Mouse (Mus musculus) forebrain, embryonic 10.5 days (tissue): Measurements from ENCODE around the gene Rerg. TPM values are rescaled to one million over a fixed set of nuclear protein-coding genes. Genes with fewer than 3 reads are reported as not detected.

Source experiments
- DNase-seq: peaks from one replicate; pipeline ENCODE4 v3.0.0-alpha.2; 2017; ENCODE audit warnings: low spot score; ENCODE audit errors: extremely low spot score
- H3K27ac ChIP-seq: fragments of 300-500 bp; sonication (generic); 2 replicates; pipeline ENCODE4 v1.5.1; 2016; ENCODE audit warnings: mild to moderate bottlenecking
- H3K27me3 ChIP-seq: fragments of 300-500 bp; sonication (generic); 2 replicates; pipeline ENCODE4 v1.6.1; 2016; ENCODE audit warnings: mild to moderate bottlenecking; ENCODE audit not compliant: poor library complexity, severe bottlenecking
- H3K36me3 ChIP-seq: fragments of 300-500 bp; sonication (generic); replicated peaks from 2 replicates; pipeline ENCODE4 v1.6.1; 2016; ENCODE audit warnings: mild to moderate bottlenecking, moderate library complexity
- H3K4me1 ChIP-seq: fragments of 300-500 bp; sonication (generic); 2 replicates; pipeline ENCODE4 v1.6.1; 2016
- H3K4me3 ChIP-seq: fragments of 300-500 bp; sonication (generic); 2 replicates; pipeline ENCODE4 v1.5.1; 2016; ENCODE audit warnings: mild to moderate bottlenecking, moderate library complexity
- H3K9me3 ChIP-seq: fragments of 300-500 bp; sonication (generic); 2 replicates; pipeline ENCODE4 v1.6.1; 2016; ENCODE audit warnings: mild to moderate bottlenecking, moderate library complexity
- WGBS: fragments of 180-500 bp; shearing (Covaris S2); methylation state at CpG from one replicate; pipeline ENCODE4 v1.1.7; 2016; 5-methylcytosine and 5-hydroxymethylcytosine counted together
- polyA plus RNA-seq: library from polyadenylated mRNA; unstranded; fragments of >200 nt; fragmentation: Nextera tagmentation; extraction: Ambion mirVana; gene quantifications from 2 replicates; pipeline ENCODE4 v1.2.1, GENCODE M21; 2016

The Rerg gene
- polyA plus RNA-seq, 1 experiment from 2014 or later: 1.1 TPM

DNA sequence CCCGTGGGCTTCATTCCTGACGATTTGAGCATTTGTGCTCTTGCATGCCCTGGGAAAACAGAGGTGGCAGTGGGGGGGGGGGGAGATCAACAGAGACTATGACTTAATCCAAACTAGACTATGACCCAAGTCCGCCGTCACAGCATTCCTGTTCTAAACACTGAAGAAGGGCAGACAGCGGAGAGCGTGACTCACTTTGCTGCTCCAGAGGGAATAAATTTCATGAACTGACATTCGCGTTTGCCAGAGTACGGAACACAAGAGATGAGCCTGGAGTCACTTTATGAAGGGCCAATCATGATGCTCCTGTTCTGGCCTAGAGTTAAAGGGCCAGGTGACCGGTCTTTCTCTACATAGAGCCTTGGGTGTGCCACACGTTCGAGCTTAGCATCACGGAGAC, 93.6 kb downstream of the Rerg start:
- Histone ChIP-seq H3K27ac (no peak overlapping the region), H3K4me3 (no peak overlapping the region), H3K4me1 (no peaks in the 10 kb centered on the region), H3K9me3 (no peaks in the 10 kb centered on the region), H3K36me3 (no peaks in the 10 kb centered on the region), H3K27me3 (no peaks in the 10 kb centered on the region)
- 93% methylated on average over 13 of the region's 13 CpGs for WGBS
- no peak for DNase-seq

DNA sequence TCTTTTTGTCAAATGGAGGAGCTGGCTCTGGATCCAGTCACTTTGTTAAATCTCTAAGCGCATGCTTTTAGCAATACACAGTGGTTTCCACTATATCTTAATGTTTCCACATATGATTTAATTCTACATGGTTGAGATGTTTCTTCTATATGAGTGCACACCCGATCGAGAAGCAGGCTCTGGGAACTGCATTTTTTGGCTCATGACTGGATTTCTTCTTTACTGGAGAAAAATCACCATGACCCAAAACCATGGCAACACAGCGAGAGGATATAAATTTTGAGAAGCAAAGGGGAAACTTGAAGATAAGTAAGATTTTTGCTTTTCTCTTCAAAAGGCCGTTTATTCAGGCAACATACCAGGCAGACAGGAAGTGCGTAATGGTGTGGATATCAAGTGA, 94.1 kb downstream of the Rerg start:
- no peak for DNase-seq
- Histone ChIP-seq H3K4me1 (no peaks in the 10 kb centered on the region), H3K36me3 (no peaks in the 10 kb centered on the region), H3K27ac (no peak overlapping the region), H3K27me3 (no peaks in the 10 kb centered on the region), H3K4me3 (no peak overlapping the region), H3K9me3 (no peaks in the 10 kb centered on the region)
- 93% methylated on average over 6 of the region's 6 CpGs for WGBS

DNA sequence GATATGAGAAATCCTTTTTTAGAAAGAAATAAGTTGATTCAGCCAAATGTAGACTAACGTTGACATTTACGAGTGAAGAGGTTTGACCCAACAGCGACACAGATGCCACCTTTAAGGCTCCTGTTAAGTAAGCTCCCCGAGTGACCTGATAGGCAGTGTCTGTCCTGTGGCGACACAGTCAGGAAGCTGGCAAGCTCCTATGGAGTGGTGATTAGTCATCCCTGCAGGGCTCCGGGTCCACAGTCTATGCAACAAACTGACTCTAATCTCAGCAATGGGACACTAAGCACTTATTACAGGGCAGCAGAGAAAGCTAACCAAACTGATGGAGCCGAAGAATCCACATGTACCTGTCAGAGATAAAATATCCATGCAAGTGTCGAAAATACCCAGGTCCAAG, 98.0 kb downstream of the Rerg start:
- peaks cover 2% of the 10 kb centered on the region; the same call in 1 of the 2 replicates for H3K4me1 ChIP-seq
- H3K27ac ChIP-seq: no peak overlapping the region
- no peak overlapping the region for H3K4me3 ChIP-seq
- no peak for DNase-seq
- H3K36me3 ChIP-seq: no peaks in the 10 kb centered on the region
- no peaks in the 10 kb centered on the region for H3K9me3 ChIP-seq
- no peaks in the 10 kb centered on the region for H3K27me3 ChIP-seq
- WGBS: 62% methylated on average over 8 of the region's 8 CpGs

DNA sequence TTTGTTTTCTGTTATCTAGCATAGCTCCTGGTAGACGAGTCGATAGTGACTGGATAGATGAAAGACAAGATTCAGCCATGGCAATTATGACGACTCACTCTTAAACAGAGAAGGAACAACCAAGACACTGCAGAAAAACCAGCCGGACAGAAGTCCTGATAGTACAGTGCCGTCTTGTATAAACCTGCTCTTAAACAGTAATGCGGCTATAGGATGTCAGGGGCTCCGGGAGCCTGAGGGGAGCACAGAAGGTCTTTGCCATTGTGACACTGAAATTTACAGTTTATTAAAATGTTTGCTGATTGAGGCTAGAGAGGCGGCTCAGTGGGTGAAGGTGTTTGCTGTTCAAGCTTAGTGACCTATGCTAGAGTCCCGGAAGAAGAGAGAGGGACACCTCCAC, 98.8 kb downstream of the Rerg start:
- Histone ChIP-seq H3K27ac (no peak overlapping the region), H3K9me3 (no peaks in the 10 kb centered on the region), H3K36me3 (no peaks in the 10 kb centered on the region), H3K4me1 (peaks cover 3% of the 10 kb centered on the region; the same call in 1 of the 2 replicates), H3K4me3 (no peak overlapping the region), H3K27me3 (no peaks in the 10 kb centered on the region)
- 92% methylated on average over 9 of the region's 9 CpGs for WGBS
- DNase-seq: no peak

DNA sequence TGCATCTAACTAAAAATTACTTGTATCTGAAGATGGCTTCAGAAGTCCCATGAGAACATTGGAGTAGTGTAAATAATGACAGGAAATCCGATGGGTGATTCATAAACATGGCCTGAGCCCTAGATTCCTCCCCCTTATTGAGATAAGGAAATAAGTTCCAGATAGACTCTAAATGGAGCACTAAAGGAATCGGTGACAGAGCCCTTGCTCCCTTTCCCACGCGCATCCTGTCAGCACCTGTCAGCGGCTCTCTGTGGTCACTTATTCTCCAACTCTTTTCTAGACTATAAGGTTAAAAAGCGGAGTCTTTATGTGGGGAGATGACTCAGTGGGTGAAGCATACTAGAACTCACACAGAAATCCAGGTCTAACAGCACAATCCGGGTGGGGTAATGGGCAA, 104.8 kb downstream of the Rerg start:
- no peak overlapping the region for H3K4me3 ChIP-seq

DNA sequence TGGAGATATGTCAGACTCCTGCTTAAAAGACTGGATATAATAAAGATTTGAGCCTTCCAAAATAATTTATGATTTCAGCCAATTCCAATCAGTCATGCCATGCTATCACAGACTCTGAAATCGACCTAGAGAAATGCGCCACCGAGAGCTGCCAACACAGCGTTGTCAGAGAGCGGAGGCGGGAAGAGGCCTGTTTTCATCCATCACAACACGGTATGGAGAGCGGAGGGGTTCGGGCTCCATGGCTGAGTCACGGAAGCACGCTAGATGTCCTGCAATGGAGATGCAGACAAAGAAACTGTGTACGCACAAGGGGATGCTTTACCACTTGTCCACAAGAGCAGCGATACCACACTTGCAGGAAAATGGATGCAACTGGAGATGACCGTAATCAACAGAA, 105.5 kb downstream of the Rerg start:
- H3K4me3 ChIP-seq: no peak overlapping the region
- H3K27me3 ChIP-seq: no peaks in the 10 kb centered on the region
- H3K36me3 ChIP-seq: no peaks in the 10 kb centered on the region
- no peak for DNase-seq
- no peak overlapping the region for H3K27ac ChIP-seq
- H3K4me1 ChIP-seq: peaks cover 6% of the 10 kb centered on the region; the same call in 1 of the 2 replicates
- 96% methylated on average over 14 of the region's 14 CpGs for WGBS
- no peaks in the 10 kb centered on the region for H3K9me3 ChIP-seq

More for the DNA sequence above, 104.8 kb downstream of the Rerg start:
- Histone ChIP-seq H3K9me3 (no peaks in the 10 kb centered on the region), H3K36me3 (no peaks in the 10 kb centered on the region), H3K27ac (no peak overlapping the region), H3K27me3 (no peaks in the 10 kb centered on the region), H3K4me1 (peaks cover 6% of the 10 kb centered on the region; the same call in 1 of the 2 replicates)
- no peak for DNase-seq
- WGBS: 90% methylated on average over 7 of the region's 7 CpGs

DNA sequence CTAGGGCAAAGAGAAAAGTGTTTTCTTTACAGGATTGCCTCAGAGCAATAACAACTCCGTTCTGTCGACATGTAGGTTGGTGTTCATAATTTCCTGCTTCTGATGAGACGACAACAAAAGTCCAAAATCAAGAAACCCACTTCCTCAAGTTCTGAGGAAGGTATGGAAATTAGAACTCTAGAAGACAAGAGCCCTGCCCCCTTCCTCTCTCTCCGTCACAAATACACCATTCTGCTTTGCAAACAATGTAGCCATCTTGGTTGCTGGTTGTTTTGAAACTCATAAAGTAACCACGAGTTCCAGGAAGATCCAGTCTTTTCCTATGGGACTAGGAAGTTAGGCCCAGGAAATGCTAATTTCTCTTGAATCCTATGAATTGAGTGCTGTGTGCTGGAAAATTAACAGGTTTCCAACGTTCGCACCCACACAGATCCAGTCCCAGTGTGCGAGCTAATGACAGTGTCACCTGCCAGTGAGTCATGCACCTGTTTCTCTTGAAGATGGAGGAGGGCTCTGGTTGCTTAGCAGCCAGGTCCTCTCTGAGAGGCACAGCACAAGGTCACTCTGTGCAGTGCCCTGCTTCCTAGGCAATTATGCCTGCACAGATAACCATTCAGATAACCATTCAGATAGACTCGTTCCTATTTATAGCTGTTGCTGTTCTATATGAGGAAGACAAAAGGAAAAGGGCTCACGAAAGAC, 106.9 kb downstream of the Rerg start:
- Histone ChIP-seq H3K4me3 (no peak overlapping the region), H3K27me3 (no peaks in the 10 kb centered on the region), H3K36me3 (no peaks in the 10 kb centered on the region), H3K4me1 (peaks cover 6% of the 10 kb centered on the region; the same call in 1 of the 2 replicates), H3K9me3 (no peaks in the 10 kb centered on the region), H3K27ac (no peak overlapping the region)
- 81% methylated on average over 10 of the region's 10 CpGs for WGBS
- DNase-seq: no peak

DNA sequence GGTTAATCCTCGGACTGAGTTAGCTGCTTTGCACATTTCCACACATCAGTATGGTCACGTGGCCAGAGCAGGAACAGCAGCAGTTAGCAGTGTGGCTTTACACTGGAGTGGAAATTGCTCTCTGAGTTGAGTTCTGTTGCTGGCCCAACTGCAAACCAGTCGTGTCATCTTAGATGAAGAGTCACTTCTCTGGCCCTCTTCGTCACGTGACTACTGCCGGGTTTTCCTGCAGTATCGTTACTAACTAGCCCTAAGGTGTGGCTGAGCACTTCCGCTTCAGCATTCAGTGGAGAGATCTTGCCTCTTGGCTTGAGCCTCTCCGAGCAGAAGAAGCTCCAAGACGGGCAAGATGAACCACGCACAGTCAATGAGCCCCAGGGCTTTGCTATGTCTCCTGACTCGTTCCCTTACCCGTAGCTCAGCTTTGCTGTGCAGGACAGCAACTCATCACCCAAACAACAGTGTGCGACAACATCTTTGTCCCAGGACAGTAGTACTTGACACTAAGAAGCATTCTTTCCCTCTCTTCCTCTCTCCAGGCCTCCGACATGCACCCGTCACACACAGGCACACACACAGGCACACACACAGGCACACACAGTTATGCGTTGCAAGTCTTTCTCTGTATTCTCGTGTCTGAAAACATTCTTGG, 108.3 kb downstream of the Rerg start:
- WGBS: 92% methylated on average over 18 of the region's 18 CpGs
- Histone ChIP-seq H3K27me3 (no peaks in the 10 kb centered on the region), H3K4me1 (peaks cover 3% of the 10 kb centered on the region; the same call in 1 of the 2 replicates), H3K27ac (no peak overlapping the region), H3K36me3 (no peaks in the 10 kb centered on the region), H3K9me3 (no peaks in the 10 kb centered on the region), H3K4me3 (no peak overlapping the region)
- no peak for DNase-seq

DNA sequence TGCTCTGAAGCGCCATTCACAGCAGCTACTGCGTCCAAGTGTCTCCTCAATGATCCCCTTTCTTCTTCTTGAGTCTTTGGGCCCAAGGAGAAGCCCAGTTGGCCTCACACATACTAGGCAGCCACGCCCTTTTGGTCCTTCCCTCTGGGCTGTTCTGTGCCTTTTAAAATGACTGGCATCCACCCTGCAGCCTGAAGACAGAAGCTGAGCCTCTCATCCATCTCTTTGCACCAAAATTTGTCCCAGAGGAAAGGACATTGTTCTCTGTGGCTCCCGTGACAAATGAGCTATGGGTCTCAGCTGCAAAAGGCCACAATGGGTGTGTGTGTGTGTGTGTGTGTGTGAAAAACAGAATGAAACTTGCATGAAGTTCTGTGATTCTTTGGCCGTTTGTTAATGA, 109.7 kb downstream of the Rerg start:
- no peak overlapping the region for H3K27ac ChIP-seq
- DNase-seq: no peak
- no peaks in the 10 kb centered on the region for H3K36me3 ChIP-seq
- no peak overlapping the region for H3K4me3 ChIP-seq
- H3K9me3 ChIP-seq: no peaks in the 10 kb centered on the region
- 0 out of 2 replicates have a peak, but pooled peaks cover 3% of the 10 kb centered on the region for H3K4me1 ChIP-seq
- no peaks in the 10 kb centered on the region for H3K27me3 ChIP-seq
- 83% methylated on average over 5 of the region's 5 CpGs for WGBS

DNA sequence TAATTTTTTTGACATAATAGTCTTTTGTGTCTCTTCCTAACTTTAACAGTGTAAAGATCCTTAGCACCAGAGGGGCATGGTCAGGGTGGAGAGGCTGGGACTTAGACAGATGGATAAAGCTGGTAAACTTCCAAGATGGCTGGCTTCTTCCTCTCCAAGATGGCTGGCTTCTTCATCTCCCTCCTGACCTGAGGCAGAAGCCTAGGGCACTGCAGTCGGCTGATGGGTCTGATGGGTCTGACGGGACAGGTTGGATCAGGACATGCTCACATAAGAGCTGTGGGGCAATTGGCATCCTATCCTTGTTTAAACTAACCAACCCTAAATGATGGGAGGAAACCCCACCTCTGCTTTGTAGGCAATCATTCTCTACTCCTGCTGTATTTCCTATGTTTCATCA, 112.0 kb downstream of the Rerg start:
- Histone ChIP-seq H3K4me3 (no peak overlapping the region), H3K4me1 (peaks cover 5% of the 10 kb centered on the region), H3K36me3 (no peaks in the 10 kb centered on the region), H3K27ac (no peak overlapping the region), H3K27me3 (no peaks in the 10 kb centered on the region), H3K9me3 (no peaks in the 10 kb centered on the region)
- WGBS: 90% methylated on average over 2 of the region's 2 CpGs
- no peak for DNase-seq

DNA sequence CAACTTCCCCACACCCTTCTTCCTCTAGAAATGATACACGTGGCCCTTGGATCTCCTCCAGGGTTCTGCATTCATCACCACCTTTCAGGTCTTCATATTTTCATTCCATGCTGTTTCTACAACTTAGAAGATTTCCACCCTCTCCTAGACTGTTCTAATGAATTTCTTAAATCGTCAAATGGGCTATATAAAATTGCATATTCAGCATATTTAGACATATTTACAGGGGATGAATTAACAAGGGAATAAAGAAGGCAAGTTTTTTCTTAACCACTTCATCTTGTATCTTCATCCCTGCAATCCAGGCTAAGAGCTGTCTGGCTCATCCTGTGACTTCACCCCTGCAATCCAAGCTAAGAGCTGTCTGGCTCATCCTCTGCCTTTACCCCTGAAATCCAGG, 116.2 kb downstream of the Rerg start:
- Histone ChIP-seq H3K27me3 (no peaks in the 10 kb centered on the region), H3K4me3 (no peak overlapping the region), H3K36me3 (no peaks in the 10 kb centered on the region), H3K9me3 (peaks cover 9% of the 10 kb centered on the region), H3K27ac (no peak overlapping the region), H3K4me1 (peaks cover 5% of the 10 kb centered on the region)
- WGBS: 90% methylated on average over 2 of the region's 2 CpGs
- no peak for DNase-seq

DNA sequence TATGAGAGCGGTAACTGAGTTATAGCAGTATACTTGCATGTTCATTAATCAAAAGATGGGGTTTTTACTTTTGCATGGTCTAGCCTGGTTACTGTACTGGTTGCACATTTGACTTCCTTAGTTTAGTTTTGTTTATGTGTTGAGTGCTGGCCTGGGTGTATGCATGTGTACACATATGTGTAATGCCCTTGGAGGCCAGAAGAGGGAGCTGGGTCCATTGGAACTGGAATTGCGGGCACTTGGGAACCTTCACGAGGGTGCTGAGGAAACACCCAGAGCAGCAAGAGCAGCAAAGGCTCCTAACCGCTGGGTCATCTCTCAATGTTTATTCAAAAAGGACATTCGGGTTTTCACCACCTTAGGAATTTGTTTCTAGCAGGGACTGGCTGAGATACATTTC, 116.8 kb downstream of the Rerg start:
- Histone ChIP-seq H3K27me3 (no peaks in the 10 kb centered on the region), H3K4me1 (peaks cover 5% of the 10 kb centered on the region), H3K27ac (no peak overlapping the region), H3K36me3 (no peaks in the 10 kb centered on the region), H3K9me3 (peaks cover 9% of the 10 kb centered on the region), H3K4me3 (no peak overlapping the region)
- 85% methylated on average over 5 of the region's 5 CpGs for WGBS
- DNase-seq: no peak

DNA sequence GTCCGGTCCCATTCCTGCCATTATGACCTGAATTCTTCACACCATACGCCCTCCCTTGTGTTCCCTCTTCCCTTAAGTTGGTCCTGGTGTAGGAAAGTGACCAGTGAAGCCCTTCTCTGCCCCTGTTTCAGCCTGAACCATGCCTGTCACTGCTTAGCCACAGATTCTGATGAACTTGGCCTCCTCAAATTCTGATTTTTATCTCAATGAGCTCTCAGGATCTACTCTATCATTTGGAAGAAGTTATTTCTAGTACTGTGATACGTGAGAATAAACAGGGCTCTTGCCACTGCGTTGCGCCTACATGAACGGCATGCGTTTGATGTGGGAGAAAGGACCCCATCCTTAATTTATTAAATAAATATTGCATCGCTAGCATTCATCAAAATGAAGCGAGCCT, 117.3 kb downstream of the Rerg start:
- Histone ChIP-seq H3K27ac (no peak overlapping the region), H3K36me3 (no peaks in the 10 kb centered on the region), H3K4me1 (peaks cover 5% of the 10 kb centered on the region), H3K4me3 (no peak overlapping the region), H3K27me3 (no peaks in the 10 kb centered on the region), H3K9me3 (peaks cover 9% of the 10 kb centered on the region)
- no peak for DNase-seq
- WGBS: 93% methylated on average over 9 of the region's 9 CpGs
